Mouse (Mus musculus): ENCODE measurements around the gene Dpp10. TPM values are rescaled to one million over a fixed set of nuclear protein-coding genes. Genes with fewer than 3 reads are reported as not detected.

Dpp10 gene
- total and polyA plus RNA-seq, 2 experiments from 2014 or later: 22.9 to 45.1 TPM

- Histone ChIP-seq H3K4me1 (ENCODE audit: insufficient read depth, low read length) (no peaks in the 10 kb centered on the region), H3K4me2 (ENCODE audit: low read depth, low read length) (no peak overlapping the region), H3K9me3 (ENCODE audit: low read length) (no peaks in the 10 kb centered on the region), H3K4me3 (ENCODE audit: low read length) (no peak overlapping the region), H3K9ac (replicated peaks; ENCODE audit: low read length) (no peak overlapping the region), H3K36me3 (ENCODE audit: insufficient read depth, low read length) (no peaks in the 10 kb centered on the region), H3K27me3 (ENCODE audit: insufficient read depth, low read length) (no peaks in the 10 kb centered on the region), H3K27ac (no peak overlapping the region)
- WGBS: 25% methylated on average over 3 of the region's 3 CpGs
- ATAC-seq: no peak
- peak; percentile 72 for DNase-seq (ENCODE audit: low spot score)
- TF ChIP-seq CTCF (IDR thresholded peaks at IDR 0.05; ENCODE audit: low read depth): peak; percentile 61
Observed at GRCm38 (mm10) chr1:123974621-123975020, 70.7 kb downstream of the Dpp10 start.

GRCm38 (mm10) chr1:123946149-123946548, 99.2 kb downstream of the Dpp10 start:
- WGBS: 57% methylated on average over 4 of the region's 4 CpGs
- no peak for ATAC-seq

GRCm38 (mm10) chr1:123940826-123941225, 104.5 kb downstream of the Dpp10 start:
- H3K9ac ChIP-seq (replicated peaks; ENCODE audit: low read length): no peak overlapping the region
- ATAC-seq: no peak
- no peaks in the 10 kb centered on the region for H3K27me3 ChIP-seq (ENCODE audit: insufficient read depth, low read length)
- H3K36me3 ChIP-seq (ENCODE audit: insufficient read depth, low read length): no peaks in the 10 kb centered on the region
- 95% methylated on average over 1 of the region's 1 CpGs for WGBS
- no peaks in the 10 kb centered on the region for H3K9me3 ChIP-seq (ENCODE audit: low read length)
- no peaks in the 10 kb centered on the region for H3K4me1 ChIP-seq (ENCODE audit: insufficient read depth, low read length)
- DNase-seq (ENCODE audit: low spot score): no peak
- H3K27ac ChIP-seq: no peak overlapping the region
- H3K4me3 ChIP-seq (ENCODE audit: low read length): no peak overlapping the region
- TF ChIP-seq CTCF (IDR thresholded peaks at IDR 0.05; ENCODE audit: low read depth): no peak
- no peak overlapping the region for H3K4me2 ChIP-seq (ENCODE audit: low read depth, low read length)

More at GRCm38 (mm10) chr1:123946149-123946548, 99.2 kb downstream of the Dpp10 start:
- Histone ChIP-seq H3K4me3 (ENCODE audit: low read length) (no peak overlapping the region), H3K4me1 (ENCODE audit: insufficient read depth, low read length) (no peaks in the 10 kb centered on the region), H3K9ac (replicated peaks; ENCODE audit: low read length) (no peak overlapping the region), H3K9me3 (ENCODE audit: low read length) (no peaks in the 10 kb centered on the region), H3K4me2 (ENCODE audit: low read depth, low read length) (no peak overlapping the region), H3K36me3 (ENCODE audit: insufficient read depth, low read length) (no peaks in the 10 kb centered on the region), H3K27me3 (ENCODE audit: insufficient read depth, low read length) (no peaks in the 10 kb centered on the region), H3K27ac (no peak overlapping the region)
- no peak for TF ChIP-seq CTCF (IDR thresholded peaks at IDR 0.05; ENCODE audit: low read depth)
- no peak for DNase-seq (ENCODE audit: low spot score)

- no peak for ATAC-seq
- Histone ChIP-seq H3K9me3 (ENCODE audit: low read length) (no peaks in the 10 kb centered on the region), H3K4me3 (ENCODE audit: low read length) (no peak overlapping the region), H3K4me2 (ENCODE audit: low read depth, low read length) (no peak overlapping the region), H3K36me3 (ENCODE audit: insufficient read depth, low read length) (no peaks in the 10 kb centered on the region), H3K27ac (no peak overlapping the region), H3K9ac (replicated peaks; ENCODE audit: low read length) (no peak overlapping the region), H3K27me3 (ENCODE audit: insufficient read depth, low read length) (no peaks in the 10 kb centered on the region), H3K4me1 (ENCODE audit: insufficient read depth, low read length) (no peaks in the 10 kb centered on the region)
- no peak for DNase-seq (ENCODE audit: low spot score)
- TF ChIP-seq CTCF (IDR thresholded peaks at IDR 0.05; ENCODE audit: low read depth): no peak
- 71% methylated on average over 7 of the region's 7 CpGs for WGBS
Observed at GRCm38 (mm10) chr1:123933812-123934727, 111.3 kb downstream of the Dpp10 start.

- peaks cover 3% of the 10 kb centered on the region; the same call in 1 of the 2 replicates for H3K4me1 ChIP-seq (ENCODE audit: insufficient read depth, low read length)
- no peak for DNase-seq (ENCODE audit: low spot score)
- H3K9me3 ChIP-seq (ENCODE audit: low read length): no peaks in the 10 kb centered on the region
- no peak for TF ChIP-seq CTCF (IDR thresholded peaks at IDR 0.05; ENCODE audit: low read depth)
- H3K9ac ChIP-seq (replicated peaks; ENCODE audit: low read length): no peak overlapping the region
- no peak overlapping the region for H3K4me2 ChIP-seq (ENCODE audit: low read depth, low read length)
- H3K27me3 ChIP-seq (ENCODE audit: insufficient read depth, low read length): no peaks in the 10 kb centered on the region
- no peak overlapping the region for H3K27ac ChIP-seq
- WGBS: 75% methylated on average over 3 of the region's 3 CpGs
- ATAC-seq: no peak
- H3K4me3 ChIP-seq (ENCODE audit: low read length): no peak overlapping the region
- no peaks in the 10 kb centered on the region for H3K36me3 ChIP-seq (ENCODE audit: insufficient read depth, low read length)
Observed at GRCm38 (mm10) chr1:123928003-123928370, 117.4 kb downstream of the Dpp10 start.

GRCm38 (mm10) chr1:123927278-123928002, 117.9 kb downstream of the Dpp10 start:
- TF ChIP-seq CTCF (IDR thresholded peaks at IDR 0.05; ENCODE audit: low read depth): no peak
- H3K4me1 ChIP-seq (ENCODE audit: insufficient read depth, low read length): peaks cover 3% of the 10 kb centered on the region; the same call in 1 of the 2 replicates
- H3K4me3 ChIP-seq (ENCODE audit: low read length): no peak overlapping the region
- H3K36me3 ChIP-seq (ENCODE audit: insufficient read depth, low read length): no peaks in the 10 kb centered on the region
- no peaks in the 10 kb centered on the region for H3K9me3 ChIP-seq (ENCODE audit: low read length)
- H3K27ac ChIP-seq: no peak overlapping the region
- H3K27me3 ChIP-seq (ENCODE audit: insufficient read depth, low read length): no peaks in the 10 kb centered on the region
- ATAC-seq: no peak
- no peak overlapping the region for H3K4me2 ChIP-seq (ENCODE audit: low read depth, low read length)
- no peak for DNase-seq (ENCODE audit: low spot score)
- no peak overlapping the region for H3K9ac ChIP-seq (replicated peaks; ENCODE audit: low read length)
